Mouse (Mus musculus): ENCODE results near the gene Fam168a.
A peak's percentile ranks its signal among the peaks of the same experiment; 100 is the strongest.
"Not testable (repeated sequence)": the region's sequence is repeated elsewhere in the genome, so short reads cannot be mapped to it uniquely, and the experiment has no call there.

Fam168a gene

DNA sequence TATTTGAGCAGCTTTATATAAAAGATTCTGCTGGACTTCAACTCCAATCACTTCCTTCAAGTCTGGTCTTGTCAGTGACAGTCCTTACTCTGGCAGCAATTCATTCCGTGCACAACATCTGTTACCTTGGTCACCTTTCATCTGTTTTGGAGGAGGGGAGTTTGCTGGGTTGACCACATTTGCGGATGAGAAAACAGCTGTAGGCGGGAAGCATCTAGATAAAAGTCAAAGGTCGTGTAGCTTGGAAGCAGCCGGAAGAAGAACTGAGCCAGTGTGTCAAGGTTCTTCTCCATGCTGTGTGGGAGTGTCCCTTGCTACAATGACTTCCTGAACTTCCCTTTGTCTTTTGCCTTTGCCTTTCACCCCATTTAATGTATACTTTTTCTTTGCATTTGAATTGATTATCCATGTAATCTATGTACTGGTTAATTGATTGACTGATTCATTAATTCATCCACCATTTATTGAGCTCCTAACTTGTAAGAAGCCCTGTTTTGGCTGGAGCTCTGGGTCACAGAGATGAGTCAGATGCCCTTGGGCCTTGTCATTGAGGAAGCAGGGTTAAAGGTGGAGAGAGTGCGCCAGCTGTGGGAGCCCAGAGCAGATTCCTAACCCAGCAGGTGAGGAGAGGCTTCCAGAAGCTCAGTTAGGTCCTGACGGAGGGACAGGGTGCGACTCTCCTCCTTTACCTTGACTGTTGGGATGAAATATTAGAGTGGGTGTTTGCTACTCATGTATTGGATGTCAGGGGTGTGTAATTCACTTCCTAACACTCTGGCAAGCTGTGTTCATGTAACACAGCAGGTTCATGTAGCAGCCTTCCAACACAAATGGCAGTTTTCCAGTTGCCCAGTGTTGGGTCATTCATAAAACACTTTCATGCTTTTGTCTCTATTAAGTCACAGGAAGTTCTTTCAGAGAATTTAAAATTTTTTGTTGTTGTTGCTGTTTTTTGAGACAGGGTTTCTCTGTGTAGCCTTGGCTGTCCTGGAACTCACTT is 6.4 kb upstream of the Fam168a start:
- no peak for ATAC-seq (ENCODE audit: insufficient number of reproducible peaks, low FRiP score, low TSS enrichment)

- ATAC-seq (ENCODE audit: insufficient number of reproducible peaks, low FRiP score, low TSS enrichment): peak; percentile 49; the same call in 1 of the 2 replicates
Observed at GRCm38 (mm10) chr7:100706883-100707480, 547 bp downstream of the Fam168a start.

- no peak for ATAC-seq (ENCODE audit: insufficient number of reproducible peaks, low FRiP score, low TSS enrichment)
Observed at GRCm38 (mm10) chr7:100718741-100719140, 12.3 kb downstream of the Fam168a start.

- no peak for ATAC-seq (ENCODE audit: insufficient number of reproducible peaks, low FRiP score, low TSS enrichment)
Observed at GRCm38 (mm10) chr7:100722268-100722667, 15.8 kb downstream of the Fam168a start.

DNA sequence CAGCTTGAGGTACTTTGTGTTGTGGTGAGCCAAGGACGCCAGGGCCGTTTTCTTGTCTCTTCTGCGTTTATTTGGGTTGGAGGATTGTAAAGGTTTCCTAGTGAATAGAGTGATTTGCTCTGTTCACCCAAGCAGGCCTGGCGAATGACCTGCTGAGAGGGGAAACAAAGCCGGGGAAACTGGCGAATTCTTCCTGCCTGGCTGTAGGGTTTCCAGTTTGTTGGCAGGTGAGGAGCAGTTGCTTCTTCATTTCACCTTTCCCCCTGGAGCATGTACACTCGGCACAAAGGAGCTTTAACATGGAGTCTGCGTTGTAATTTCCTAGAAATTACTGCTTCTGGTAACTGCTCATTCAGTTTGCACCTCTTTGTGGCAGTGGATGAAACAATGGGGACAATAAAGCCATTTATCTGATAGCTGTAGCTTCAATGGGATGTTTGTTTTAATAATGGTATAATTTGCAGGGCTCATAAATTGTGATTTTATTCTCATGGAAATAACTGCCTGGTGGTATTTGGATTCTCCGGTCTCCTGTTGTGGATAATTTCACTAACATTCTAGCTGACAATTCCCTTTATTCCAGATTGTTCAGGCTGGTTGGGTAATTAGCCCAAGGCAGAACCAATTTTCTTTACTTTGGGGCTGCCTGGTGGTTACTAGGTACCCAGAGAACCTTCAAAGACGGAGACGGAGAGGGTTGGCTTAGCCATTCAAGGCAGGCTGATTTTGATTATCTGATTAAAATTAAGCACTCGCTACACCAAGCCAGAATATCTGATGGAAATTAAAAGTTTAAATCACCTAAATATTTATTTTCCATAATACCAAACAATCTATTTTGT is 17.2 kb downstream of the Fam168a start:
- ATAC-seq (ENCODE audit: insufficient number of reproducible peaks, low FRiP score, low TSS enrichment): no peak

- no peak for ATAC-seq (ENCODE audit: insufficient number of reproducible peaks, low FRiP score, low TSS enrichment)
Observed at GRCm38 (mm10) chr7:100727538-100728085, 21.2 kb downstream of the Fam168a start.

DNA sequence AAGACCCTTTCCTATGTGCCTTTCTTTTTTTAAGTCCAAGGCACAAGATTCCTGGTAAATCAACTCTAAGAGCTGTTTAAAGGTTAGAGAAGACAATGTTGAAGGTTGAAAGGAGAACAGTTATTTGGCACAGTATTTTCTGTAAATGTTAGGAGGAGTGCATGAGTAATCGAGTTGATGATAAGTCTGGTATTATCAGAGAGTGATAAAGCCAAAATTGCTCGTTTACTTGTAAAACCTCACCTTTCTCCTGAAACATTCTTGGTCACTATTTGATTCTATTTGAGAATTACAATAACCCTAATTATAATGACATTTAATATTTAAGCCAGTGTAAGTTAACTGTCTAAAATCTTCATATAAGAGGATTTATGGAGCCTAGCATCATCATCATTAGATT is 23.3 kb downstream of the Fam168a start:
- no peak for ATAC-seq (ENCODE audit: insufficient number of reproducible peaks, low FRiP score, low TSS enrichment)

DNA sequence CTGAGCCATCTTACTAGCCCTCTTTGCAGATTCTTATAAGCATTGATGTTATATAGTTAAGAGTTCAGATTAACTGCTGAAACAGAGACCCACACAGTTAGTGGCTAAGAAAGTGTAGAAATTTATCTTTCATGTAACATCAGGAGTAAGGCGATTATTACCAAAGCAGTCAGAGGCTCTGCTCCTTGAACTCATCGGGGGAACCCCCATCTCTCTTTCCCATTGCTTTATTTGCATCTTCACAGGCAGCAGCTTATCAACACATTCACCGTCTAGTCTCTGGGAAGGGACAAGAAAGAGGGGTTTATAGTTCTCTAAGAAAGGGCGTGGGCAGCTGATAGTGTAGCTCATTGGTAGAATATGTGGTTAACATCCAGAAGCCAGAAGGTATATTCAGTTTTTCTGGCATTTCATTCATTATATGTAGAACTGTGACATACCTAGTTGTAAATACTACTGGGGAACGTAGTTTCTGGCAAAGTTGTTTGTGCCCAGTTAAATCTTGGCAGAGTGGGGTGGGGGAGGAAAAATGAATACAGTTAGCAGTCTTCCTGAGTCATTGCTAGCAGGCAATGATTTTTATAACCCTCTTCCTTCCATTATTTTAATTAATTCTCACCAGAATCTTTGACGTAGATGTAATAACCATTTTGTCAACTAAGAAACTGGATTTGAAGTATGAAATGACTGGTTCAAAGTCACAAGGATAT is 26.1 kb downstream of the Fam168a start:
- no peak for ATAC-seq (ENCODE audit: insufficient number of reproducible peaks, low FRiP score, low TSS enrichment)

DNA sequence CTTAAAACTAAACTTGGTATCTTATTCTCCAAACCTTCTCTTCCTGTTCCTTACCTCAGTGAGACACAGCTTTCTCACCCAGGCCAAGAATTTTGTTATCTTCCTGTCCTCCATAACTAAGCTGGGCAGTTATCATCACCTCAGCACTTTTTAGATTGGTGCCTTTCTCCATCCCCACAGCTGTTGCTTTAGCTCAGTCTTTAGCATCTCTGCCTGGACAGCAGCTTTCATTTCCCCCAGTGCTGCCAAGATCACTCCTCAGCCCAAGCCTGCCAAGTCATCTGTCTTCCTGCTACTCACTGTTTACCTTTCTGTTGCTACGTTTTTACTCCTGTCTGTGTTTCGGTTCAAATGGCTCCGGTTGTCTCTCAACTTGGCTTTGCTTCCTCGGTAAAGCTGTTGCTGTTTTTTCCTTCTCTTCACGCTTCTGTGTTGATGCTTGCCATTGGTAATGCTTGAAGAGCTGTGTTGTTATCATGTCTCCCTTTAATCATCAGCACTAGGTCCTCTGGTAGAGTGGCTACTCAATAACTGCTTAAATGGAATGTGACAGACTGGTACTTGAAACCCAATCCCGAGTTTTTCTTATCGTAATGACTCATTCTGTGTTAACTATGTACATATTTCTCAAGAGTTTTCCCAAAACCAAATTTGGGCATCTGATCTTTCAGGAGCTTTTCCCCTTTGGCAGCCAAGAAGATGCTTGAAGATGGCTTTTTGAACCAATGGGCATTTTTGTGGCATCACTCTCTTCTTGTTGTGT is 26.8 kb downstream of the Fam168a start:
- ATAC-seq (ENCODE audit: insufficient number of reproducible peaks, low FRiP score, low TSS enrichment): peak; percentile 52; the same call in 1 of the 2 replicates

DNA sequence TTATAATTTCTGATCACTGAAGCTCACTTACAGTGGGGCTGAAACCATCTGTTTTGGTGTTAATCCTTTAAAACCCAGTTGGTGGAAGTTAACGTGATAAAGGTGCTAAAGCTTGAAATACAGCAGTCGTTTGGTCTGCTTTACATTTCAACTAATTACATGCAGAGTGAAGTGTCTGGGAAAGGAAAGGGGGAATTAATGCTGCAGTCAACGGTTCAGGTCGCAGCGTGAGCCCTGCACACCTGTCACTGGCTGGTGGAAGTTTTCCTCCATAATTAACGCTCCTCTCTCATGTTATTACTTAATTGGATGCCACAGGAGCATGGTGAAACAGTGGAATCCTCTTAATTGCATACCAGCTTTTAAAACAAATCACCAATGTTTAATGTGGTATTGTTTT is 27.8 kb downstream of the Fam168a start:
- ATAC-seq (ENCODE audit: insufficient number of reproducible peaks, low FRiP score, low TSS enrichment): no peak

DNA sequence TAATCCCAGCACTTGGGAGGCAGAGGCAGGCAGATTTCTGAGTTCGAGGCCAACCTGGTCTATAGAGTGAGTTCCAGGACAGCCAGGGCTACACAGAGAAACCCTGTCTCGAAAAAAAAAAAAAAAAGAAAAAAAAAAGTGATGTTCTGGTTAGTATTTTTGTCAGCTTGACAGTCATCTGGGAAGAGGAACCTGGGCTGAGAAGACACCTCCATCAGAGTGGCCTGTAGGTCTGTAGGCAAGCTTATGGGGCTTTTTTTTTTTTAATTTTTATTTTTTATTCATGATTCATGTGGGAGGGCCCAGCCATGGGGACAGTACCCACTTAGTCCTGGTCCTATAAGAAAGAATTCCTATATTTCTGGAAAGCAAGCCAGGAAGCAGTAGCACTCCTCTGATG is 28.5 kb downstream of the Fam168a start:
- not testable (repeated sequence) for ATAC-seq (ENCODE audit: insufficient number of reproducible peaks, low FRiP score, low TSS enrichment)

DNA sequence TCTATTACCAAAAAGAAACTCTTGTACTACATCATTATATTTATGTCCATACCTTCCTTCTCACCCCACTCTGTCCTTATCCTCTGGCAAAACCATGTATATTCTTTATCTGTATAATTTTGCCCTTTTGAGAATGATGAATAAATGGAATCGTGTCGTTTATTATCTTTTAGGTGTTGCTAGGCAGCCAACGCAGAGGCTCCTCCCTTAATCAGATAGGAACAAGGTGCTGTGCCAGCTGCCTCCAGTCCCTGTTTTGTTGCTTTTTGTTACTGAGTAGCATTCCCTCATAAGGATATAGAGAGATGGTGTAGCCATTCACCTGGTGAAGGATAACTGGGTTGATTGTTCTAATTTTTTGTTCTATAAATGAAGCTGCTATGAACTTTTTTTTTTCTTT is 29.7 kb downstream of the Fam168a start:
- ATAC-seq (ENCODE audit: insufficient number of reproducible peaks, low FRiP score, low TSS enrichment): no peak

- no peak for ATAC-seq (ENCODE audit: insufficient number of reproducible peaks, low FRiP score, low TSS enrichment)
Observed at GRCm38 (mm10) chr7:100744372-100744771, 37.9 kb downstream of the Fam168a start.

- ATAC-seq (ENCODE audit: insufficient number of reproducible peaks, low FRiP score, low TSS enrichment): no peak
Observed at GRCm38 (mm10) chr7:100750101-100750500, 43.7 kb downstream of the Fam168a start.

GRCm38 (mm10) chr7:100758718-100759117 is 52.3 kb downstream of the Fam168a start:
- ATAC-seq (ENCODE audit: insufficient number of reproducible peaks, low FRiP score, low TSS enrichment): peak; percentile 56; the same call in 1 of the 2 replicates

GRCm38 (mm10) chr7:100762726-100763125 is 56.3 kb downstream of the Fam168a start:
- peak; percentile 83 for ATAC-seq (ENCODE audit: insufficient number of reproducible peaks, low FRiP score, low TSS enrichment)

DNA sequence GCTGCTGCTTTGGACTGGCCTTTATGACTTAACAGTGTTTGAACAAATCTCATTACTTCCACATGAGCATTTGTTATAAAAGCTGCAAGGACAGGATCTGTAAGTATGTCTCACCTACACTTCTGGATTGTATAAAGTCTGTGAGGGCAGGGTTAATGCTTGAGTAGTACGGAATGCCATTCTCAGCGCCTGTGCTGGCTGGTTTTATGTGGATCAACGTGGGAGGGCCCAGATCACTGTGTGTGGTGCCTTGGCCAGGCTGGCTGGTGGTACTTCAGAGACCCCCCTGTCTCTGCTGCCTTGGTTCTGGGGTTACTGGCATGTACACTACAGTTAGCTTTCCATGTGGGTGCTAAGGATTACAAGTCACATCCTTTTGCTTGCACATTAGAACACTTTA is 61.1 kb downstream of the Fam168a start:
- ATAC-seq (ENCODE audit: insufficient number of reproducible peaks, low FRiP score, low TSS enrichment): no peak

DNA sequence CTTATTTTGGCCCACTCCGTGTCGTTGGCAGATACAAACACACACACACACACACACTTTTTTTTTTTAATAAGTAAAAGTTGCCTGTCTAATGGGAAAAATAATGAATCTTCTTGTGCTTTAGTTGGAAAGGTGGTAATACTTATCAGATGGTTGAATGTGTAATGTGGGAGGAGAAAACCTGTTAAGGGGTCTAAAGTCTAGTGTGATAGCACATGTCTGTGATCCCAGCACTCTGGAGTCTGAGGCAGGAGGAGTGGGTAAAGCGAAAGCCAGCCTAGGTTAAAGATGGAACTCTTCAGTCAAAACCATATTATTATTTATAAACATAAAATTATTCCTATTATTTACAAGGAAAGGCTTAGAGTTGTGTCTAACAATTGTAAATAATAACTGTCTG is 61.6 kb downstream of the Fam168a start:
- no peak for ATAC-seq (ENCODE audit: insufficient number of reproducible peaks, low FRiP score, low TSS enrichment)

DNA sequence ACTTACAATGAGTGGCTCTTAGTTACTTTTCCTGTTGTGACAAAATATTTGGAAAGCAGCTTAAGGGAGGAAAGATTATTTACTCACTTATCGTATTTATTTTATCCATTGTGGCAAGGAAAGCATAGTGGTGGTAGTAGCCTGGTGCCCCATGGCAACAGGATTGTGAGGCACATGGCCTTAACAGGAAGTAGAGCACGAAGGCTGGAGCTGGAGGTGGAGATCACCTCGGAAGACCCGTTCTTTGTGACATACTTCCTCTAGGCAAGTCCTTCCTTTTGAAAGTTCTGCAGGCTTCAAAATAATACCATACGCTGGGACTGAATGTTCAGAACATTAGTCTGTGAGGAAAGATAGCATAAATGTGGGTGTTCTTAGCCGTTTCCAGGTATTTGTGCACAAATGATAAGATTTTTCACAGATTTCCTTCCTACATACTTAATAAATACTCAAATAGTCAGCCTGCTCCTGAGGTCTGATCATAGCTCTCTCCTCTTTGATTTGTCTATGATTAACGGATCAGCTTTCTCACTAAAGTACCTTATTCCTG is 63.2 kb downstream of the Fam168a start:
- no peak for ATAC-seq (ENCODE audit: insufficient number of reproducible peaks, low FRiP score, low TSS enrichment)

Measured in cerebellum, adult (tissue).